Mouse (Mus musculus) stomach, embryonic 16.5 days (tissue): ENCODE results near the gene Lmln. TPM values are rescaled to one million over a fixed set of nuclear protein-coding genes. Genes with fewer than 3 reads are reported as not detected.
"Not testable (repeated sequence)": the region's sequence is repeated elsewhere in the genome, so short reads cannot be mapped to it uniquely, and the experiment has no call there.

Experiments
- ATAC-seq: fragments of 200-750 bp; cut with Nextera tagmentation; 2 replicates; pipeline ENCODE4 v1.8.0; 2017; ENCODE audit warnings: moderate number of reproducible peaks, moderate TSS enrichment; ENCODE audit not compliant: insufficient read depth, low FRiP score
- H3K27ac ChIP-seq: fragments of 300-500 bp; sonication (generic); 2 replicates; pipeline ENCODE4 v1.5.1; 2014; ENCODE audit warnings: low read length
- H3K27me3 ChIP-seq: fragments of 300-500 bp; sonication (generic); 2 replicates; pipeline ENCODE4 v1.6.1; 2014; ENCODE audit warnings: low read length, control low read depth, mixed read lengths; ENCODE audit not compliant: control insufficient read depth, insufficient read depth
- H3K36me3 ChIP-seq: fragments of 300-500 bp; sonication (generic); 2 replicates; pipeline ENCODE4 v1.6.1; 2014; ENCODE audit warnings: low read length; ENCODE audit not compliant: control insufficient read depth, insufficient read depth
- H3K4me1 ChIP-seq: fragments of 300-500 bp; sonication (generic); 2 replicates; pipeline ENCODE4 v1.6.1; 2014; ENCODE audit warnings: low read length, control low read depth, mixed read lengths; ENCODE audit not compliant: control insufficient read depth, insufficient read depth
- H3K4me2 ChIP-seq: fragments of 300-500 bp; sonication (generic); 2 replicates; pipeline ENCODE4 v1.6.1; 2014; ENCODE audit warnings: low read depth, low read length, mixed read lengths
- H3K4me3 ChIP-seq: fragments of 300-500 bp; sonication (generic); replicated peaks from 2 replicates; pipeline ENCODE4 v1.5.1; 2014; ENCODE audit warnings: mild to moderate bottlenecking, low read length
- H3K9ac ChIP-seq: fragments of 300-500 bp; sonication (generic); 2 replicates; pipeline ENCODE4 v1.6.1; 2014; ENCODE audit warnings: low read length
- H3K9me3 ChIP-seq: fragments of 300-500 bp; sonication (generic); replicated peaks from 2 replicates; pipeline ENCODE4 v1.6.1; 2016; ENCODE audit warnings: low read length, control low read depth; ENCODE audit not compliant: control insufficient read depth
- WGBS: fragments of 180-500 bp; shearing (Covaris S2); extraction: QIAGEN DNeasy Blood & Tissue Kit; methylation state at CpG from one replicate; pipeline ENCODE4 v1.1.7; 2014; 5-methylcytosine and 5-hydroxymethylcytosine counted together
- polyA plus RNA-seq: library from polyadenylated mRNA; unstranded; fragments of >200 nt; fragmentation: Nextera tagmentation; extraction: Ambion mirVana; gene quantifications from 2 replicates; pipeline ENCODE4 v1.2.1, GENCODE M21; 2015

Gene Lmln
- polyA plus RNA-seq, 1 experiment from 2014 or later, result 2.8 TPM

- H3K9me3 ChIP-seq, result no peaks in the 10 kb centered on the region
- H3K4me1 ChIP-seq, result no peaks in the 10 kb centered on the region
- H3K4me2 ChIP-seq, result no peak overlapping the region
- ATAC-seq, result no peak
- H3K9ac ChIP-seq, result no peak overlapping the region
- H3K4me3 ChIP-seq, result no peak overlapping the region
- 76% methylated on average over 13 of the region's 13 CpGs for WGBS
- H3K27me3 ChIP-seq, result no peaks in the 10 kb centered on the region
- no peaks in the 10 kb centered on the region for H3K36me3 ChIP-seq
- no peak overlapping the region for H3K27ac ChIP-seq
Measured at GRCm38 (mm10) chr16:33133186-33133585, 70.9 kb downstream of the Lmln start.

GRCm38 (mm10) chr16:33135167-33135566 is 72.8 kb downstream of the Lmln start:
- Histone ChIP-seq H3K4me3 (no peak overlapping the region), H3K36me3 (no peaks in the 10 kb centered on the region), H3K9ac (no peak overlapping the region), H3K9me3 (no peaks in the 10 kb centered on the region), H3K27me3 (no peaks in the 10 kb centered on the region), H3K4me1 (no peaks in the 10 kb centered on the region), H3K4me2 (no peak overlapping the region), H3K27ac (no peak overlapping the region)
- WGBS, result 58% methylated on average over 4 of the region's 4 CpGs
- ATAC-seq, result no peak

GRCm38 (mm10) chr16:33139061-33139460 is 76.7 kb downstream of the Lmln start:
- H3K36me3 ChIP-seq, H3K4me1 ChIP-seq, H3K27ac ChIP-seq, H3K4me2 ChIP-seq, H3K27me3 ChIP-seq, H3K9me3 ChIP-seq, H3K9ac ChIP-seq, ATAC-seq, H3K4me3 ChIP-seq: not testable (repeated sequence)
- WGBS, result 86% methylated on average over 6 of the region's 7 CpGs

GRCm38 (mm10) chr16:33141758-33142280 is 79.5 kb downstream of the Lmln start:
- no peak for ATAC-seq
- 58% methylated on average over 3 of the region's 3 CpGs for WGBS
- H3K4me3 ChIP-seq, result no peak overlapping the region
- no peak overlapping the region for H3K4me2 ChIP-seq
- H3K36me3 ChIP-seq, result no peaks in the 10 kb centered on the region
- H3K9ac ChIP-seq, result no peak overlapping the region
- H3K27me3 ChIP-seq, result no peaks in the 10 kb centered on the region
- no peaks in the 10 kb centered on the region for H3K9me3 ChIP-seq
- H3K4me1 ChIP-seq, result no peaks in the 10 kb centered on the region
- H3K27ac ChIP-seq, result no peak overlapping the region

- 58% methylated on average over 2 of the region's 2 CpGs for WGBS
- H3K27ac ChIP-seq, result no peak overlapping the region
- H3K9ac ChIP-seq, result no peak overlapping the region
- H3K4me1 ChIP-seq, result no peaks in the 10 kb centered on the region
- no peaks in the 10 kb centered on the region for H3K27me3 ChIP-seq
- H3K4me2 ChIP-seq, result no peak overlapping the region
- H3K36me3 ChIP-seq, result no peaks in the 10 kb centered on the region
- no peaks in the 10 kb centered on the region for H3K9me3 ChIP-seq
- H3K4me3 ChIP-seq, result no peak overlapping the region
- ATAC-seq, result no peak
Measured at GRCm38 (mm10) chr16:33143452-33143851, 81.1 kb downstream of the Lmln start.

- H3K9ac ChIP-seq, result no peak overlapping the region
- H3K27ac ChIP-seq, result no peak overlapping the region
- H3K4me3 ChIP-seq, result no peak overlapping the region
- no peak for ATAC-seq
- H3K4me2 ChIP-seq, result no peak overlapping the region
- no peaks in the 10 kb centered on the region for H3K27me3 ChIP-seq
- H3K4me1 ChIP-seq, result no peaks in the 10 kb centered on the region
- no peaks in the 10 kb centered on the region for H3K36me3 ChIP-seq
- no peaks in the 10 kb centered on the region for H3K9me3 ChIP-seq
- 92% methylated on average over 3 of the region's 3 CpGs for WGBS
Measured at GRCm38 (mm10) chr16:33146185-33146584, 83.9 kb downstream of the Lmln start.

GRCm38 (mm10) chr16:33148135-33148534 is 85.8 kb downstream of the Lmln start:
- H3K4me1 ChIP-seq, result no peaks in the 10 kb centered on the region
- no peak overlapping the region for H3K27ac ChIP-seq
- no peaks in the 10 kb centered on the region for H3K36me3 ChIP-seq
- no peak overlapping the region for H3K4me3 ChIP-seq
- 77% methylated on average over 4 of the region's 4 CpGs for WGBS
- no peak overlapping the region for H3K9ac ChIP-seq
- no peaks in the 10 kb centered on the region for H3K27me3 ChIP-seq
- ATAC-seq, result no peak
- no peak overlapping the region for H3K4me2 ChIP-seq
- no peaks in the 10 kb centered on the region for H3K9me3 ChIP-seq

GRCm38 (mm10) chr16:33150875-33151274 is 88.6 kb downstream of the Lmln start:
- not testable (repeated sequence) for H3K9ac ChIP-seq, H3K27me3 ChIP-seq, H3K9me3 ChIP-seq, H3K4me1 ChIP-seq, ATAC-seq, H3K36me3 ChIP-seq, H3K4me2 ChIP-seq, H3K4me3 ChIP-seq, H3K27ac ChIP-seq
- WGBS, result 73% methylated on average over 9 of the region's 9 CpGs

- Histone ChIP-seq H3K4me3 (no peak overlapping the region), H3K9ac (no peak overlapping the region), H3K27ac (no peak overlapping the region), H3K4me1 (no peaks in the 10 kb centered on the region), H3K4me2 (no peak overlapping the region), H3K9me3 (no peaks in the 10 kb centered on the region), H3K27me3 (no peaks in the 10 kb centered on the region), H3K36me3 (no peaks in the 10 kb centered on the region)
- no peak for ATAC-seq
- WGBS, result 68% methylated on average over 8 of the region's 8 CpGs
Measured at GRCm38 (mm10) chr16:33151558-33151957, 89.2 kb downstream of the Lmln start.

GRCm38 (mm10) chr16:33154992-33155391 is 92.7 kb downstream of the Lmln start:
- no peaks in the 10 kb centered on the region for H3K4me1 ChIP-seq
- ATAC-seq, result no peak
- H3K9ac ChIP-seq, result no peak overlapping the region
- no peak overlapping the region for H3K27ac ChIP-seq
- H3K9me3 ChIP-seq, result no peaks in the 10 kb centered on the region
- H3K4me2 ChIP-seq, result no peak overlapping the region
- 46% methylated on average over 4 of the region's 4 CpGs for WGBS
- H3K36me3 ChIP-seq, result no peaks in the 10 kb centered on the region
- H3K27me3 ChIP-seq, result no peaks in the 10 kb centered on the region
- no peak overlapping the region for H3K4me3 ChIP-seq
